Mouse (Mus musculus) hindbrain, embryonic 11.5 days (tissue): ENCODE data around the gene Ubtf. TPM values are rescaled to one million over a fixed set of nuclear protein-coding genes. Genes with fewer than 3 reads are reported as not detected.

Experiments
- ATAC-seq: fragments of 200-750 bp; cut with Nextera tagmentation; 2 replicates; pipeline ENCODE4 v1.8.0; 2017; ENCODE audit warnings: mild to moderate bottlenecking, moderate TSS enrichment, moderate library complexity; ENCODE audit not compliant: low FRiP score
- DNase-seq: peaks from one replicate; pipeline ENCODE4 v3.0.0-alpha.2; 2015; ENCODE audit warnings: low spot score
- H3K27ac ChIP-seq: fragments of 300-500 bp; sonication (generic); 2 replicates; pipeline ENCODE4 v1.5.1; 2014; ENCODE audit warnings: mild to moderate bottlenecking, low read depth, low read length
- H3K27me3 ChIP-seq: fragments of 300-500 bp; sonication (generic); 2 replicates; pipeline ENCODE4 v1.6.1; 2014; ENCODE audit warnings: mild to moderate bottlenecking, low read length, moderate library complexity, mixed read lengths; ENCODE audit not compliant: control insufficient read depth, insufficient read depth
- H3K36me3 ChIP-seq: fragments of 300-500 bp; sonication (generic); 2 replicates; pipeline ENCODE4 v1.6.1; 2014; ENCODE audit warnings: mild to moderate bottlenecking, low read length, moderate library complexity, mixed read lengths; ENCODE audit not compliant: control insufficient read depth, insufficient read depth
- H3K4me1 ChIP-seq: fragments of 300-500 bp; sonication (generic); replicated peaks from 2 replicates; pipeline ENCODE4 v1.6.1; 2014; ENCODE audit warnings: low read length, mixed read lengths; ENCODE audit not compliant: control insufficient read depth, insufficient read depth
- H3K4me2 ChIP-seq: fragments of 300-500 bp; sonication (generic); replicated peaks from 2 replicates; pipeline ENCODE4 v1.6.1; 2014; ENCODE audit warnings: mild to moderate bottlenecking, low read depth, low read length
- H3K4me3 ChIP-seq: fragments of 300-500 bp; sonication (generic); 2 replicates; pipeline ENCODE4 v1.5.1; 2014; ENCODE audit warnings: low read depth, low read length
- H3K9ac ChIP-seq: fragments of 300-500 bp; sonication (generic); 2 replicates; pipeline ENCODE4 v1.6.1; 2014; ENCODE audit warnings: low read depth, low read length
- H3K9me3 ChIP-seq: fragments of 300-500 bp; sonication (generic); 2 replicates; pipeline ENCODE4 v1.6.1; 2016; ENCODE audit warnings: low read length; ENCODE audit not compliant: control insufficient read depth
- WGBS: fragments of 180-500 bp; shearing (Covaris S2); extraction: QIAGEN DNeasy Blood & Tissue Kit; methylation state at CpG from one replicate; pipeline ENCODE4 v1.1.7; 2014; 5-methylcytosine and 5-hydroxymethylcytosine counted together
- polyA plus RNA-seq: library from polyadenylated mRNA; unstranded; fragments of >200 nt; fragmentation: Nextera tagmentation; extraction: Ambion mirVana; gene quantifications from 2 replicates; pipeline ENCODE4 v1.2.1, GENCODE M21; 2014

The Ubtf gene
- polyA plus RNA-seq, 1 experiment from 2014 or later: 82.1 TPM

GRCm38 (mm10) chr11:102279595-102279994 lies 39.9 kb downstream of the Ubtf start:
- no peak for ATAC-seq

GRCm38 (mm10) chr11:102277754-102278153 lies 41.8 kb downstream of the Ubtf start:
- H3K4me2 ChIP-seq: no peak overlapping the region
- no peaks in the 10 kb centered on the region for H3K9me3 ChIP-seq
- ATAC-seq (no peak), DNase-seq (no peak)
- H3K27ac ChIP-seq: no peak overlapping the region
- no peak overlapping the region for H3K4me3 ChIP-seq
- H3K27me3 ChIP-seq: peaks cover 4% of the 10 kb centered on the region
- H3K9ac ChIP-seq: no peak overlapping the region
- H3K4me1 ChIP-seq: peaks cover 3% of the 10 kb centered on the region
- WGBS: 52% methylated on average over 10 of the region's 12 CpGs
- H3K36me3 ChIP-seq: no peaks in the 10 kb centered on the region

More at GRCm38 (mm10) chr11:102279595-102279994, 39.9 kb downstream of the Ubtf start:
- Histone ChIP-seq H3K9me3 (no peaks in the 10 kb centered on the region), H3K36me3 (no peaks in the 10 kb centered on the region), H3K27ac (no peak overlapping the region), H3K4me2 (no peak overlapping the region), H3K4me3 (no peak overlapping the region), H3K9ac (no peak overlapping the region), H3K4me1 (peaks cover 3% of the 10 kb centered on the region), H3K27me3 (peaks cover 4% of the 10 kb centered on the region)
- DNase-seq: no peak
- WGBS: 91% methylated on average over 3 of the region's 3 CpGs

GRCm38 (mm10) chr11:102276411-102276915 lies 43.1 kb downstream of the Ubtf start:
- Histone ChIP-seq H3K9me3 (no peaks in the 10 kb centered on the region), H3K27ac (no peak overlapping the region)
- ATAC-seq: peak; percentile 86

GRCm38 (mm10) chr11:102268520-102269244 lies 50.9 kb downstream of the Ubtf start, which contains the start of gene Asb16:
Gene Asb16 (plus strand): TSS chr11:102268743.
- no peak within 1 kb of the TSS for H3K27ac ChIP-seq
- no peaks in the 10 kb centered on the region for H3K36me3 ChIP-seq
- H3K4me1 ChIP-seq: no peaks in the 10 kb centered on the region
- no peaks in the 10 kb centered on the region for H3K27me3 ChIP-seq
- H3K4me2 ChIP-seq: no peak within 1 kb of the TSS
- ATAC-seq: no peak
- no peak for DNase-seq
- 85% methylated on average over 12 of the region's 12 CpGs for WGBS
- no peak within 1 kb of the TSS for H3K4me3 ChIP-seq
- H3K9ac ChIP-seq: no peak within 1 kb of the TSS
- H3K9me3 ChIP-seq: no peaks in the 10 kb centered on the region

More at GRCm38 (mm10) chr11:102276411-102276915, 43.1 kb downstream of the Ubtf start:
- WGBS: 2% methylated on average over 33 of the region's 33 CpGs
- Histone ChIP-seq H3K4me1 (peaks cover 3% of the 10 kb centered on the region), H3K9ac (peak overlapping the region; percentile 61), H3K36me3 (no peaks in the 10 kb centered on the region), H3K27me3 (peaks cover 4% of the 10 kb centered on the region), H3K4me2 (peak overlapping the region; percentile 76), H3K4me3 (peak overlapping the region; percentile 30)
- peak; percentile 67 for DNase-seq

- H3K27ac ChIP-seq: no peak overlapping the region
- 0 out of 2 replicates have a peak, but pooled peaks have one; percentile 43 for ATAC-seq
- H3K4me3 ChIP-seq: no peak overlapping the region
- no peak overlapping the region for H3K4me2 ChIP-seq
- H3K36me3 ChIP-seq: no peaks in the 10 kb centered on the region
- H3K9me3 ChIP-seq: no peaks in the 10 kb centered on the region
- no peaks in the 10 kb centered on the region for H3K27me3 ChIP-seq
- 9% methylated on average over 11 of the region's 11 CpGs for WGBS
- no peak overlapping the region for H3K9ac ChIP-seq
- H3K4me1 ChIP-seq: no peaks in the 10 kb centered on the region
- peak; percentile 81 for DNase-seq
Observed at GRCm38 (mm10) chr11:102267480-102267879, 52.1 kb downstream of the Ubtf start.

- DNase-seq (no peak), ATAC-seq (no peak)
- no peaks in the 10 kb centered on the region for H3K9me3 ChIP-seq
- no peaks in the 10 kb centered on the region for H3K36me3 ChIP-seq
- H3K27me3 ChIP-seq: no peaks in the 10 kb centered on the region
- no peak overlapping the region for H3K4me3 ChIP-seq
- no peaks in the 10 kb centered on the region for H3K4me1 ChIP-seq
- no peak overlapping the region for H3K4me2 ChIP-seq
- 84% methylated on average over 8 of the region's 8 CpGs for WGBS
- no peak overlapping the region for H3K27ac ChIP-seq
- no peak overlapping the region for H3K9ac ChIP-seq
Observed at GRCm38 (mm10) chr11:102266631-102267355, 52.7 kb downstream of the Ubtf start.

GRCm38 (mm10) chr11:102265816-102266215 lies 53.7 kb downstream of the Ubtf start:
- Histone ChIP-seq H3K27ac (no peak overlapping the region), H3K9me3 (no peaks in the 10 kb centered on the region), H3K27me3 (no peaks in the 10 kb centered on the region), H3K36me3 (no peaks in the 10 kb centered on the region), H3K9ac (no peak overlapping the region), H3K4me3 (no peak overlapping the region), H3K4me2 (no peak overlapping the region), H3K4me1 (no peaks in the 10 kb centered on the region)
- DNase-seq: no peak
- 68% methylated on average over 14 of the region's 14 CpGs for WGBS
- ATAC-seq: no peak

- WGBS: 94% methylated on average over 7 of the region's 7 CpGs
- no peak for DNase-seq
- no peak overlapping the region for H3K4me2 ChIP-seq
Observed at GRCm38 (mm10) chr11:102263211-102263610, 56.3 kb downstream of the Ubtf start.

More at GRCm38 (mm10) chr11:102263211-102263610, 56.3 kb downstream of the Ubtf start:
- ATAC-seq: no peak
- H3K9ac ChIP-seq: no peak overlapping the region
- H3K4me1 ChIP-seq: no peaks in the 10 kb centered on the region
- H3K9me3 ChIP-seq: no peaks in the 10 kb centered on the region
- H3K4me3 ChIP-seq: no peak overlapping the region
- no peak overlapping the region for H3K27ac ChIP-seq
- no peaks in the 10 kb centered on the region for H3K27me3 ChIP-seq
- no peaks in the 10 kb centered on the region for H3K36me3 ChIP-seq
